Mouse (Mus musculus): Measurements from ENCODE around the gene Spata17. TPM values are rescaled to one million over a fixed set of nuclear protein-coding genes. Genes with fewer than 3 reads are reported as not detected.

Spata17 gene
- polyA plus RNA-seq, 2 experiments = 0.10 to 0.12 TPM

DNA sequence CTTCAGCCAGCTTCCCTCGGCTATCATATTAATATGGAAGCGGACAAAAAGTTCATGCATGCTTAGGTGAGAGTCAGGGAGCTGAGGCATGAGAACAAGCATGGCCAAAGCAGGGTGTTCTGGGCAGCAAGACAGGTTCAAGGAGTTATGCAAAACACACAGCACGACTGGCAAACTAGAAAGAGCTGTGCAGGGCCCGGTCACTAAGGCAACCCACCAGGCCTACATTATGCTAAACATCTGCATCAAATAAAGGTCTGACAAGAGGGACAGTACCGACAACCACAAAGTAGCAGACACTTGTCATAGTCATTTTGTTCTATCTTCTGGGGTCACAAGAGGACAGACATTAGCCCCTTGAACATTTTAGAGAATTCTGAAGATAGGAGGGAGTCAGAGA lies 61.6 kb downstream of the Spata17 start:
- 47% methylated on average over 5 of the region's 5 CpGs for WGBS (ENCODE audit: insufficient replicate concordance)
- TF ChIP-seq EP300 (IDR thresholded peaks at IDR 0.05; ENCODE audit: low read depth) (no peak), CTCF (IDR thresholded peaks at IDR 0.05; ENCODE audit: low read depth) (no peak)

DNA sequence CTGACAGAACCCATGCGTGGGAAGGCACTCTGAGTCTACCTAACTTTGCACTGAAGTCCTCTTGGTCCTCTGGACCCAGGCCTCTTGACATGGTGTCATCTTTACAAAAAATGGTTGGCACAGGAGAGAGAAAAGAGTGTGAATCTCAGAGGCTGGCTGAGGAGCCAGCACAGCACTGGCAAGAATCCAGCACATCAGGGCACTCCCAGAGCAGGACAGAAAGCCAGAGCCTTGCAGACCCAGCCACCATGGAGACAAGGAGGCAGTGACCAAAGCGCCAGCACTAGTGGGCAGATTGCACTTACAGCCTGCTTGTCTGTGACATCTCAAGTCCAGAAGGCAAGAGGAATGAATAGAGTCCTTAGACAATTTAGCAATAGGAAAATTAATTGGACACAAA lies 62.7 kb downstream of the Spata17 start:
- no peaks in the 10 kb centered on the region for H3K36me3 ChIP-seq (replicated peaks; ENCODE audit: control insufficient read depth, insufficient read depth, low read depth)
- DNase-seq (ENCODE audit: low read depth in 3 of 3, low spot score in 3 of 3) (no peak), ATAC-seq (ENCODE audit: insufficient read depth) (no peak)
- no peaks in the 10 kb centered on the region for H3K27me3 ChIP-seq (ENCODE audit: control insufficient read depth, insufficient read depth, low read length)
- H3K4me3 ChIP-seq (ENCODE audit: insufficient read depth in 1 of 2, low read depth in 2 of 2, low read length in 2 of 2) = no peak overlapping the region
- H3K9ac ChIP-seq (replicated peaks) = no peak overlapping the region
- H3K4me1 ChIP-seq (replicated peaks; ENCODE audit: control insufficient read depth in 2 of 2, insufficient read depth in 2 of 2, low read length in 1 of 2) = no peaks in the 10 kb centered on the region; a peak in 1 of 4 replicates
- no peak overlapping the region for H3K4me2 ChIP-seq (ENCODE audit: low read depth)
- H3K27ac ChIP-seq = no peak overlapping the region
- no peak for TF ChIP-seq EP300 (IDR thresholded peaks at IDR 0.05; ENCODE audit: low read depth)
- TF ChIP-seq CTCF (IDR thresholded peaks at IDR 0.05; ENCODE audit: low read depth) = no peak
- no peaks in the 10 kb centered on the region for H3K9me3 ChIP-seq (ENCODE audit: control insufficient read depth, low read length)
- WGBS (ENCODE audit: insufficient replicate concordance) = 68% methylated on average over 2 of the region's 2 CpGs

More for the DNA sequence above, 61.6 kb downstream of the Spata17 start:
- H3K27ac ChIP-seq = no peak overlapping the region
- H3K4me2 ChIP-seq (ENCODE audit: low read depth) = no peak overlapping the region
- H3K27me3 ChIP-seq (ENCODE audit: control insufficient read depth, insufficient read depth, low read length) = no peaks in the 10 kb centered on the region
- H3K9me3 ChIP-seq (ENCODE audit: control insufficient read depth, low read length) = no peaks in the 10 kb centered on the region
- H3K4me1 ChIP-seq (replicated peaks; ENCODE audit: control insufficient read depth in 2 of 2, insufficient read depth in 2 of 2, low read length in 1 of 2) = no peaks in the 10 kb centered on the region; a peak in 1 of 4 replicates
- H3K36me3 ChIP-seq (replicated peaks; ENCODE audit: control insufficient read depth, insufficient read depth, low read depth) = no peaks in the 10 kb centered on the region
- ATAC-seq (ENCODE audit: insufficient read depth) (no peak), DNase-seq (ENCODE audit: low read depth in 3 of 3, low spot score in 3 of 3) (no peak)
- no peak overlapping the region for H3K4me3 ChIP-seq (ENCODE audit: insufficient read depth in 1 of 2, low read depth in 2 of 2, low read length in 2 of 2)
- H3K9ac ChIP-seq (replicated peaks) = no peak overlapping the region

DNA sequence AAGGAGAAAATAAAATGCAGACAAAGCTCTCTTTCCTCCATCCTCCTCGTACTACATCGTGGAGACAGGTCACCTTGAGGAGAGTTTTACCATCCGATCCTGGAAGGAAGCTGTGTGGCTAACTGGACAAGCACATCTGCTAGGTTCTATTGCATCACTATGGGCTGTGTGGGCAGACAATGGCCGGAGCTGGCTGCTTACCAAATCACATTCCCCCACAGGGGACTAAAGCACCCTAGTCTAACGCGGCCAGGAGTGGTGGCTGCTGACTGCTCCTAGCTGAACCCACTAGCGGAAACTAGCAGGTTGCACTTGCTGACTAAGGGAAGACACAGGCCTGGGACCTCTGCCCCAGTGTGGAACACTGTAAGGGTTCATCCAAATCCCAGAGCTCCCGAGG lies 72.3 kb downstream of the Spata17 start:
- DNase-seq (ENCODE audit: low read depth in 3 of 3, low spot score in 3 of 3) = no peak
- Histone ChIP-seq H3K4me1 (replicated peaks; ENCODE audit: control insufficient read depth in 2 of 2, insufficient read depth in 2 of 2, low read length in 1 of 2) (no peaks in the 10 kb centered on the region), H3K4me3 (ENCODE audit: insufficient read depth in 1 of 2, low read depth in 2 of 2, low read length in 2 of 2) (no peak overlapping the region), H3K27me3 (ENCODE audit: control insufficient read depth, insufficient read depth, low read length) (no peaks in the 10 kb centered on the region), H3K4me2 (ENCODE audit: low read depth) (no peak overlapping the region), H3K9ac (replicated peaks) (no peak overlapping the region), H3K9me3 (ENCODE audit: control insufficient read depth, low read length) (no peaks in the 10 kb centered on the region), H3K27ac (no peak overlapping the region), H3K36me3 (replicated peaks; ENCODE audit: control insufficient read depth, insufficient read depth, low read depth) (no peaks in the 10 kb centered on the region)
- WGBS (ENCODE audit: insufficient replicate concordance) = 52% methylated on average over 8 of the region's 8 CpGs
- ATAC-seq (ENCODE audit: insufficient read depth) = no peak
- TF ChIP-seq CTCF (IDR thresholded peaks at IDR 0.05; ENCODE audit: low read depth) = no peak
- TF ChIP-seq EP300 (IDR thresholded peaks at IDR 0.05; ENCODE audit: low read depth) = no peak

DNA sequence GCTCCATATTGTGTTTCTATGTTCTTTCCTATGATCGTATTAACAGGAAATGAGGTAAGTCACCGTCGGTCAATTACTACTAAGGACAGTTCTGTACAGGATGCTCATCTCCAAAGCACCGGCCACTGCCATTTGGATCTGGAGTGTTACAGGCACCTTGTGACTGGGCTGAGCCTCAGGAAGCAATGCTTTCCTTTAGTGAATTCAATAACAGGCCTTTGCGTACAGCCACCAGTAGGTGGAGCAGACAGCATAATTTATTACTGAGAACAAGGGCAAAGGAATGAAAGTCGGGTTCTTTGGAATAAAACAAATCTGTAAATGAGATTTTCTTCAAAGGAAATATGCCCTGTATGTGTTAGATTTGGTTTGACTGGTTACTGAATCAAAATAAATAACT lies 77.8 kb downstream of the Spata17 start:
- 23% methylated on average over 6 of the region's 6 CpGs for WGBS (ENCODE audit: insufficient replicate concordance)
- DNase-seq (ENCODE audit: low read depth in 3 of 3, low spot score in 3 of 3) = peak in 1 of 3 experiments; percentile 10
- H3K9me3 ChIP-seq (ENCODE audit: control insufficient read depth, low read length) = no peaks in the 10 kb centered on the region

DNA sequence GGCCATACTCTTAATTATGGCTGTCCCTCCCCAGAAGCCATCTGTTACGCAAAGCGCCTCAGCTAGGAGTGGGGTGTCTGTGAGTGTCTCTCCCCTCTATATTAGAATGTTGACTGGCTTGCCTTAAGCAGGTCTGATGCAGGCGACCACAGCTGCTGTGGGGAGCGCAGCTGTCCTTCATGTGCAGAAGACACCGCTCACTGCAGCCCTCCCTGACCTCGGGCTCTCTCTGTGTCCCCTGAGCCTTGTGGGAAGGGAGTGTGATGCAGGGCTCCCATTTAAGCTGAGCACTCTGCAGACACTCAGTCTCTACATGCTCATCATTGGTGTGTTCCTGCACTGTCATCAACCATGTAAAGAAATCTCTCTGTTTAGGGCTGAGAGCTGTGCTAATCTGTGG lies 79.4 kb downstream of the Spata17 start:
- ATAC-seq (ENCODE audit: insufficient read depth) (0 out of 2 replicates have a peak, but pooled peaks have one; percentile 8), DNase-seq (ENCODE audit: low read depth in 3 of 3, low spot score in 3 of 3) (no peak)
- Histone ChIP-seq H3K27me3 (ENCODE audit: control insufficient read depth, insufficient read depth, low read length) (no peaks in the 10 kb centered on the region), H3K4me2 (ENCODE audit: low read depth) (no peak overlapping the region), H3K36me3 (replicated peaks; ENCODE audit: control insufficient read depth, insufficient read depth, low read depth) (no peaks in the 10 kb centered on the region), H3K27ac (no peak overlapping the region), H3K9ac (replicated peaks) (no peak overlapping the region), H3K4me1 (replicated peaks; ENCODE audit: control insufficient read depth in 2 of 2, insufficient read depth in 2 of 2, low read length in 1 of 2) (no peaks in the 10 kb centered on the region), H3K4me3 (ENCODE audit: insufficient read depth in 1 of 2, low read depth in 2 of 2, low read length in 2 of 2) (no peak overlapping the region), H3K9me3 (ENCODE audit: control insufficient read depth, low read length) (no peaks in the 10 kb centered on the region)
- TF ChIP-seq EP300 (IDR thresholded peaks at IDR 0.05; ENCODE audit: low read depth) (no peak), CTCF (IDR thresholded peaks at IDR 0.05; ENCODE audit: low read depth) (no peak)
- WGBS (ENCODE audit: insufficient replicate concordance) = 69% methylated on average over 6 of the region's 6 CpGs

More for the DNA sequence above, 77.8 kb downstream of the Spata17 start:
- Histone ChIP-seq H3K36me3 (replicated peaks; ENCODE audit: control insufficient read depth, insufficient read depth, low read depth) (no peaks in the 10 kb centered on the region), H3K4me1 (replicated peaks; ENCODE audit: control insufficient read depth in 2 of 2, insufficient read depth in 2 of 2, low read length in 1 of 2) (no peaks in the 10 kb centered on the region), H3K4me3 (ENCODE audit: insufficient read depth in 1 of 2, low read depth in 2 of 2, low read length in 2 of 2) (no peak overlapping the region), H3K27me3 (ENCODE audit: control insufficient read depth, insufficient read depth, low read length) (no peaks in the 10 kb centered on the region), H3K9ac (replicated peaks) (no peak overlapping the region), H3K4me2 (ENCODE audit: low read depth) (no peak overlapping the region), H3K27ac (no peak overlapping the region)
- TF ChIP-seq EP300 (IDR thresholded peaks at IDR 0.05; ENCODE audit: low read depth) (no peak), CTCF (IDR thresholded peaks at IDR 0.05; ENCODE audit: low read depth) (peak; percentile 44)
- ATAC-seq (ENCODE audit: insufficient read depth) = no peak

Data from liver, embryonic 14.5 days (tissue).